Comparison of ENCODE assay signal across 11 mouse cellular contexts in the genomic region with DNA sequence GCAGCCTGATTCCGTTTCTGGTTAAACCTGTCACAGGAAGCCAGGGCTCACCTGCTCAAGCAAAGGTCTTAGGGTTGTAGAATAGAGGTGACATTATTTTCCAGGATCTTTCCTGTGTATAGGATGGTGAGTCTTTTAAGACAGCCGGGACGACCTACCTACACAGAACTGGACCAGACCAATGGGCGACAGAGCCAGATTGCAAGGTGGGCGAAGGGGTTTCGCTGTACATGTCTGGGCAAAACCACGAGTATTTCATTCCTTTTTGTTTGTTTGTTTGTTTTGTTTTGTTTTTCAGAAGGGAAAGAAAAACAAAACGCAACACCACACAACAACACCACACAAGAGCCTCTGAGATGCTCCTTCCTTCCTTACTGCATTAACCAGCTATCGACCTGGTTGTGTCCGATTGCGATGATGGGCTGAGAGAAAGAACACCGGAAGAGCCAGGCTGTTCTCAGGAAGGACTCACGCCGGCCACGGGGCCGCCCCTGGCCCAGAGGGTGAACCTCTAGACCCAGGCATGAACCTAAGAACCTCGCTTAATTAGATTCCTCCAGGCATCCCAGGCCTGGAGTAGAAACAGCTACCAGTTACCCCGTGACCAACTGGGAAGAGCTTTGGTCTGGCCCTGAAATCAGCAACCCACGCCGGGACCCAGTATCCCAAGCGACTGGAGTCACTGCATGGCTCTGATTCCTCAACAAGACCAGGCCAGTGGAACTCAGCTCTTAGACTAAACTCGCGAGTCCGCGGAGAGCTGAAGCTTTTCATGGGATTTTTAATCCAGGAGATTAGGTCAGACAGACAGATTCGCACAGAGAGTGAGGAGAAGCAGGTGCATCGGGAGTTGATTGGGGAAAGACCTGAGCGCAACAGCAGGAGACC. TPM values are rescaled to one million over a fixed set of nuclear protein-coding genes. Genes with fewer than 3 reads are reported as not detected.
A peak's percentile ranks its signal among the peaks of the same experiment; 100 is the strongest.
DNase-seq lines count a peak whose midpoint lies in the region; ATAC-seq lines count a peak whose summit lies in the region.
"Had no signal": no experiment of that assay in that cellular context is flagged by ENCODE, and none has a peak within 500 bp of the region (broad histone marks: within the 10 kb centered on the region; RNA-seq: fewer than 3 reads in every experiment).

No protein-coding gene starts in this region.

- H3K4me3 ChIP-seq in forebrain, embryonic 11.5 days (ENCODE audit: low read depth, low read length), result no peak overlapping the region
- no peak overlapping the region for H3K4me3 ChIP-seq in forebrain, embryonic 14.5 days (ENCODE audit: low read depth, low read length)

- no peaks in the 10 kb centered on the region for H3K9me3 ChIP-seq in forebrain, embryonic 11.5 days (ENCODE audit: control insufficient read depth, low read length)
- no peaks in the 10 kb centered on the region for H3K9me3 ChIP-seq in forebrain, embryonic 14.5 days (replicated peaks; ENCODE audit: control insufficient read depth, low read length)

- no peak overlapping the region for H3K27ac ChIP-seq in forebrain, embryonic 11.5 days (ENCODE audit: low read depth, low read length)
- H3K27ac ChIP-seq in forebrain, embryonic 14.5 days (ENCODE audit: low read depth, low read length), result no peak overlapping the region
- H3K27ac ChIP-seq: liver, embryonic 14.5 days had no signal

- H3K9ac ChIP-seq in forebrain, embryonic 11.5 days (ENCODE audit: low read length), result no peak overlapping the region
- no peak overlapping the region for H3K9ac ChIP-seq in forebrain, embryonic 14.5 days (ENCODE audit: low read length)
- H3K9ac ChIP-seq: liver, embryonic 14.5 days had no signal

- DNase-seq in forebrain, embryonic 11.5 days (ENCODE audit: low spot score), result peak; percentile 61
- no peak for DNase-seq in forebrain, embryonic 14.5 days (ENCODE audit: low spot score)
- peak; percentile 53 for DNase-seq in retina, embryonic 14.5 days (ENCODE audit: low spot score)
- DNase-seq in retina, postnatal 1 day, result no peak
- DNase-seq in lung, postnatal 14 days, result peak; percentile 11
- DNase-seq in left cerebral cortex, postnatal 10 days (ENCODE audit: extremely low spot score in 1 of 2, low spot score in 2 of 2), result no peak
- no peak for DNase-seq in Muller cell, postnatal 12 days (ENCODE audit: inconsistent ontology term)
- DNase-seq in gastrocnemius, postnatal 25 days, result no peak
- DNase-seq: cerebellum, adult 11 months had no signal

- 3% methylated on average over 28 of the region's 28 CpGs for WGBS in forebrain, embryonic 11.5 days
- WGBS in forebrain, embryonic 14.5 days, result 4% methylated on average over 28 of the region's 28 CpGs

- ATAC-seq in forebrain, embryonic 11.5 days (replicated peaks; ENCODE audit: low FRiP score), result no peak
- ATAC-seq in forebrain, embryonic 14.5 days, result no peak
- ATAC-seq: activated CD4-positive, CD25-positive, alpha-beta regulatory T cell, adult 4 months had no signal

- intact Hi-C loops in left cerebral cortex, postnatal 10 days (cut with DNase I), result loop anchor here (2.0 to 10.0 kb wide), 3 partner anchors 429 to 871 kb away; partner anchors contain the start of gene Irx6

- H3K4me1 ChIP-seq in forebrain, embryonic 11.5 days (replicated peaks; ENCODE audit: control insufficient read depth, insufficient read depth, low read length), result peaks cover 31% of the 10 kb centered on the region; the same call in 1 of the 2 replicates
- peaks cover 7% of the 10 kb centered on the region for H3K4me1 ChIP-seq in forebrain, embryonic 14.5 days (ENCODE audit: control insufficient read depth, insufficient read depth, low read length)

- H3K4me2 ChIP-seq in forebrain, embryonic 11.5 days (ENCODE audit: low read depth, low read length, severe bottlenecking), result peak overlapping the region; percentile 33
- no peak overlapping the region for H3K4me2 ChIP-seq in forebrain, embryonic 14.5 days (ENCODE audit: low read length)

- H3K27me3 ChIP-seq in forebrain, embryonic 11.5 days (ENCODE audit: control insufficient read depth, insufficient read depth, low read length), result peaks cover 92% of the 10 kb centered on the region
- peaks cover 91% of the 10 kb centered on the region for H3K27me3 ChIP-seq in forebrain, embryonic 14.5 days (replicated peaks; ENCODE audit: control insufficient read depth, insufficient read depth, low read length)

- no peaks in the 10 kb centered on the region for H3K36me3 ChIP-seq in forebrain, embryonic 11.5 days (ENCODE audit: control insufficient read depth, insufficient read depth, low read length)
- no peaks in the 10 kb centered on the region for H3K36me3 ChIP-seq in forebrain, embryonic 14.5 days (ENCODE audit: control insufficient read depth, insufficient read depth, low read length)

RNA-seq across cellular contexts. Expression of gene Irx3, which starts 1.9 kb away (rescaled TPM):
- polyA plus RNA-seq in forebrain, embryonic 11.5 days (2014; fragmentation: Nextera tagmentation; extraction: Ambion mirVana), result 11.4 and 14.7 TPM in 2 replicates
- polyA plus RNA-seq in forebrain, embryonic 14.5 days (2014; fragmentation: Nextera tagmentation; extraction: Ambion mirVana), result 1.4 and 1.5 TPM in 2 replicates
- total RNA-seq in left cerebral cortex, postnatal 10 days (2021), result under 1 TPM; 0.17 to 0.18 TPM
- 1 to 10 TPM in 1 of 2 experiments, under 1 TPM in 1; 0.46 to 3.4 TPM for total RNA-seq in gastrocnemius, postnatal 25 days (2021)
- polyA plus RNA-seq: activated CD4-positive, CD25-positive, alpha-beta regulatory T cell, adult 4 months had no signal

Comparison
In these comparisons a context has a peak if more than half of its experiments do, and no peak if none do; other contexts are left out.
1. DNase-seq: peak in forebrain, embryonic 11.5 days (single experiment), retina, embryonic 14.5 days (single experiment) and lung, postnatal 14 days (single experiment); none in forebrain, embryonic 14.5 days (single experiment), retina, postnatal 1 day (single experiment), left cerebral cortex, postnatal 10 days (0 of 2), Muller cell, postnatal 12 days (single experiment) and gastrocnemius, postnatal 25 days (single experiment).